Mouse (Mus musculus): Measurements from ENCODE around the gene Cpeb1. TPM values are rescaled to one million over a fixed set of nuclear protein-coding genes. Genes with fewer than 3 reads are reported as not detected.

Cpeb1 gene
- 1.4 and 2.2 TPM in 2 replicates for polyA plus RNA-seq (2014; fragmentation: Nextera tagmentation; extraction: Ambion mirVana)

GRCm38 (mm10) chr7:81455155-81455651 is at the start of gene Cpeb1:
Cpeb1 (minus strand) TSS chr7:81455465.
- Histone ChIP-seq H3K4me3 (ENCODE audit: low read depth, low read length) (peak within 1 kb of the TSS; percentile 46), H3K27ac (ENCODE audit: low read depth, low read length) (no peak within 1 kb of the TSS), H3K27me3 (ENCODE audit: control insufficient read depth, insufficient read depth, low read length) (peaks cover 48% of the 10 kb centered on the region), H3K36me3 (ENCODE audit: control insufficient read depth, insufficient read depth, low read length) (no peaks in the 10 kb centered on the region), H3K4me2 (peak within 1 kb of the TSS; percentile 80), H3K9ac (ENCODE audit: low read length) (peak within 1 kb of the TSS; percentile 40; the same call in 1 of the 2 replicates), H3K9me3 (ENCODE audit: control insufficient read depth, low read length) (no peaks in the 10 kb centered on the region), H3K4me1 (ENCODE audit: control insufficient read depth, insufficient read depth, low read length) (peaks cover 22% of the 10 kb centered on the region)
- ATAC-seq (ENCODE audit: low FRiP score) = peak; percentile 43; the same call in 1 of the 2 replicates
- WGBS = under 1% methylated on average over 28 of the region's 28 CpGs
- DNase-seq (ENCODE audit: low spot score, missing footprints) = peak; percentile 92

- H3K36me3 ChIP-seq (ENCODE audit: control insufficient read depth, insufficient read depth, low read length) = no peaks in the 10 kb centered on the region
- no peak overlapping the region for H3K27ac ChIP-seq (ENCODE audit: low read depth, low read length)
- 86% methylated on average over 2 of the region's 2 CpGs for WGBS
- no peak overlapping the region for H3K4me2 ChIP-seq
- DNase-seq (ENCODE audit: low spot score, missing footprints) = no peak
- H3K4me3 ChIP-seq (ENCODE audit: low read depth, low read length) = no peak overlapping the region
- H3K27me3 ChIP-seq (ENCODE audit: control insufficient read depth, insufficient read depth, low read length) = no peaks in the 10 kb centered on the region
- H3K4me1 ChIP-seq (ENCODE audit: control insufficient read depth, insufficient read depth, low read length) = peaks cover 10% of the 10 kb centered on the region
- ATAC-seq (ENCODE audit: low FRiP score) = no peak
- no peak overlapping the region for H3K9ac ChIP-seq (ENCODE audit: low read length)
- H3K9me3 ChIP-seq (ENCODE audit: control insufficient read depth, low read length) = no peaks in the 10 kb centered on the region
These were observed 45.8 kb upstream of the Cpeb1 start for GRCm38 (mm10) chr7:81501050-81501449.

DNA sequence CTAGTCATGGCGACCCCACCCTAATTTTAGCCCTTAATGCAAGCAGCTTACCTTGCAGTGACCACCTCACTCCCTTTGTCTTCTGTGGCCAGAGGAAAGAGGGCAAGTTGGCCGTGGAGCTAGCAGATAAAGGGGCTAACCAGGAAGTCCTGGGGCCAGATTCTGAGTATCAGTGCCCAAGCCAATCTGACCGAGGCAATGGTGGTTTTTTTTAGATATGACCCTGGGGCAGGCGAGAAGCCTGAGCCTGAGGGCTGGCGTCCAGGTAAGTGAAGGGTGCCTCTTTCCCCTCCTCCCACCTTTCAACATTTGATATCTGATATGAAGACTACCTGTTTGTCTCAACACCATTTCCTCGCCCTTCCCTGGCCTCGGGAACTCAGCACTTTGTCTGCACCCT is 42.9 kb upstream of the Cpeb1 start, which contains the start of gene BC048679:
BC048679 (minus strand) TSS at position 101 of the 400 bp plus-strand sequence.
- 73% methylated on average over 7 of the region's 7 CpGs for WGBS

DNA sequence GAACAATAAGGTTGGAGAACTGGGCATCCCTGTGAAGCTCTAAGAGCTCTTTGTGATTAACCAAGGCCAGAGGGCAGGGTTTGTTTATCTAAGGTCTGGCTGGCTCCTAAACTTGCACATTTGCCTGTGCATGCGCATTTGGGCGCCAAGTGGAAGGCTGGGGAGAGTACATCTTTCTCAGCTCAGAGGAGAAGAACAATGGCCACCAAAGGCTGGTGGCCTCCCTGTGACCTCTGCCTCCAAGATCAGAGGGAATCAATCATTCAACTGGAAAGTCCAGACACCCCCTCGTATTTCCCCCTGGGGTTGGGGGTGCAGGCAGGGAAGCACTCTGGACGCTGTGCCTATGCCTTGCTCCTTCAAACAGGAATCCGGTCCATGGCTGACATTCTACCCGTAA is 41.9 kb upstream of the Cpeb1 start:
- Histone ChIP-seq H3K27me3 (ENCODE audit: control insufficient read depth, insufficient read depth, low read length) (no peaks in the 10 kb centered on the region), H3K36me3 (ENCODE audit: control insufficient read depth, insufficient read depth, low read length) (no peaks in the 10 kb centered on the region), H3K27ac (ENCODE audit: low read depth, low read length) (no peak overlapping the region), H3K4me2 (no peak overlapping the region; the same call in 1 of the 2 replicates), H3K4me3 (ENCODE audit: low read depth, low read length) (no peak overlapping the region), H3K9ac (ENCODE audit: low read length) (no peak overlapping the region), H3K9me3 (ENCODE audit: control insufficient read depth, low read length) (no peaks in the 10 kb centered on the region), H3K4me1 (ENCODE audit: control insufficient read depth, insufficient read depth, low read length) (peaks cover 20% of the 10 kb centered on the region)
- DNase-seq (ENCODE audit: low spot score, missing footprints) = no peak
- no peak for ATAC-seq (ENCODE audit: low FRiP score)
- WGBS = 16% methylated on average over 6 of the region's 6 CpGs

More for the DNA sequence above, 42.9 kb upstream of the Cpeb1 start, which contains the start of gene BC048679:
- Histone ChIP-seq H3K9me3 (ENCODE audit: control insufficient read depth, low read length) (no peaks in the 10 kb centered on the region), H3K4me1 (ENCODE audit: control insufficient read depth, insufficient read depth, low read length) (peaks cover 12% of the 10 kb centered on the region), H3K4me2 (no peak within 1 kb of the TSS; the same call in 1 of the 2 replicates), H3K9ac (ENCODE audit: low read length) (no peak within 1 kb of the TSS), H3K36me3 (ENCODE audit: control insufficient read depth, insufficient read depth, low read length) (no peaks in the 10 kb centered on the region), H3K4me3 (ENCODE audit: low read depth, low read length) (no peak within 1 kb of the TSS), H3K27ac (ENCODE audit: low read depth, low read length) (no peak within 1 kb of the TSS), H3K27me3 (ENCODE audit: control insufficient read depth, insufficient read depth, low read length) (no peaks in the 10 kb centered on the region)
- no peak for DNase-seq (ENCODE audit: low spot score, missing footprints)
- no peak for ATAC-seq (ENCODE audit: low FRiP score)

- Histone ChIP-seq H3K9me3 (ENCODE audit: control insufficient read depth, low read length) (no peaks in the 10 kb centered on the region), H3K27me3 (ENCODE audit: control insufficient read depth, insufficient read depth, low read length) (no peaks in the 10 kb centered on the region), H3K4me1 (ENCODE audit: control insufficient read depth, insufficient read depth, low read length) (peaks cover 30% of the 10 kb centered on the region), H3K27ac (ENCODE audit: low read depth, low read length) (peak within 1 kb of the TSS; percentile 87), H3K4me2 (peak within 1 kb of the TSS; percentile 84), H3K9ac (ENCODE audit: low read length) (peak within 1 kb of the TSS; percentile 62), H3K4me3 (ENCODE audit: low read depth, low read length) (peak within 1 kb of the TSS; percentile 70), H3K36me3 (ENCODE audit: control insufficient read depth, insufficient read depth, low read length) (no peaks in the 10 kb centered on the region)
- peak; percentile 88 for ATAC-seq (ENCODE audit: low FRiP score)
- WGBS = under 1% methylated on average over 48 of the region's 57 CpGs
- DNase-seq (ENCODE audit: low spot score, missing footprints) = peak; percentile 97
These were observed 38.2 kb upstream of the Cpeb1 start, which contains the start of gene Ap3b2 for GRCm38 (mm10) chr7:81493331-81494021. Ap3b2 (minus strand) TSS chr7:81493925.

GRCm38 (mm10) chr7:81492628-81493027 is 37.4 kb upstream of the Cpeb1 start:
- Histone ChIP-seq H3K4me3 (ENCODE audit: low read depth, low read length) (peak overlapping the region; percentile 70), H3K9me3 (ENCODE audit: control insufficient read depth, low read length) (no peaks in the 10 kb centered on the region), H3K27ac (ENCODE audit: low read depth, low read length) (no peak overlapping the region), H3K27me3 (ENCODE audit: control insufficient read depth, insufficient read depth, low read length) (no peaks in the 10 kb centered on the region), H3K4me2 (peak overlapping the region; percentile 84), H3K9ac (ENCODE audit: low read length) (peak overlapping the region; percentile 62), H3K4me1 (ENCODE audit: control insufficient read depth, insufficient read depth, low read length) (peaks cover 28% of the 10 kb centered on the region), H3K36me3 (ENCODE audit: control insufficient read depth, insufficient read depth, low read length) (no peaks in the 10 kb centered on the region)
- ATAC-seq (ENCODE audit: low FRiP score) = no peak
- peak; percentile 86 for DNase-seq (ENCODE audit: low spot score, missing footprints)
- WGBS = 40% methylated on average over 9 of the region's 9 CpGs

GRCm38 (mm10) chr7:81489649-81490048 is 34.4 kb upstream of the Cpeb1 start:
- no peaks in the 10 kb centered on the region for H3K9me3 ChIP-seq (ENCODE audit: control insufficient read depth, low read length)
- peaks cover 21% of the 10 kb centered on the region for H3K4me1 ChIP-seq (ENCODE audit: control insufficient read depth, insufficient read depth, low read length)
- no peak overlapping the region for H3K4me2 ChIP-seq
- WGBS = 11% methylated on average over 9 of the region's 9 CpGs
- H3K27me3 ChIP-seq (ENCODE audit: control insufficient read depth, insufficient read depth, low read length) = no peaks in the 10 kb centered on the region
- no peak overlapping the region for H3K27ac ChIP-seq (ENCODE audit: low read depth, low read length)
- DNase-seq (ENCODE audit: low spot score, missing footprints) (peak; percentile 87), ATAC-seq (ENCODE audit: low FRiP score) (no peak)
- no peak overlapping the region for H3K9ac ChIP-seq (ENCODE audit: low read length)
- H3K36me3 ChIP-seq (ENCODE audit: control insufficient read depth, insufficient read depth, low read length) = no peaks in the 10 kb centered on the region
- H3K4me3 ChIP-seq (ENCODE audit: low read depth, low read length) = no peak overlapping the region

DNA sequence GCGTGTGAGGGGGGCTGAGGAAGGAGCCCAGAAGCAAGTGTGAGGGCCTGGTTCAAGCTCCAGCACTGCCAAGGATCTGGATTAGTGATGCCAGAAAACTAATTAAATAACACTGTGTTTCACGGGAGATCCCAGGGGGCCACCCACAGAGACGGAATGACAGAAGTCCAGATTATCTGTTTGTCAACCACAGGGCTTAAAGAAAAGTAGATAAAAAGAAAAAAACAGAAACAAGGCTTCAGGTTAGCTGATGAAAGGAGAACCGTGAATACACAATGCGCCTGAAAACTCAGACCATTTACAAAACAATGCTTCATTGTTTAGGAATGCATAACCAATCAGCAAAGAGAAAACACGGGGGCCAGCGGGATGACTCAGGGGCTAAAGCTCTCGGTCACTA is 25.5 kb upstream of the Cpeb1 start:
- H3K36me3 ChIP-seq (ENCODE audit: control insufficient read depth, insufficient read depth, low read length) = no peaks in the 10 kb centered on the region
- peaks cover 6% of the 10 kb centered on the region; the same call in 1 of the 2 replicates for H3K4me1 ChIP-seq (ENCODE audit: control insufficient read depth, insufficient read depth, low read length)
- H3K9me3 ChIP-seq (ENCODE audit: control insufficient read depth, low read length) = no peaks in the 10 kb centered on the region
- no peak overlapping the region for H3K4me3 ChIP-seq (ENCODE audit: low read depth, low read length)
- H3K9ac ChIP-seq (ENCODE audit: low read length) = no peak overlapping the region
- H3K4me2 ChIP-seq = 0 out of 2 replicates have a peak overlapping the region, but pooled peaks have one; percentile 6
- peaks cover 12% of the 10 kb centered on the region for H3K27me3 ChIP-seq (ENCODE audit: control insufficient read depth, insufficient read depth, low read length)
- ATAC-seq (ENCODE audit: low FRiP score) (peak; percentile 51; the same call in 1 of the 2 replicates), DNase-seq (ENCODE audit: low spot score, missing footprints) (no peak)
- 1% methylated on average over 8 of the region's 8 CpGs for WGBS
- H3K27ac ChIP-seq (ENCODE audit: low read depth, low read length) = no peak overlapping the region

DNA sequence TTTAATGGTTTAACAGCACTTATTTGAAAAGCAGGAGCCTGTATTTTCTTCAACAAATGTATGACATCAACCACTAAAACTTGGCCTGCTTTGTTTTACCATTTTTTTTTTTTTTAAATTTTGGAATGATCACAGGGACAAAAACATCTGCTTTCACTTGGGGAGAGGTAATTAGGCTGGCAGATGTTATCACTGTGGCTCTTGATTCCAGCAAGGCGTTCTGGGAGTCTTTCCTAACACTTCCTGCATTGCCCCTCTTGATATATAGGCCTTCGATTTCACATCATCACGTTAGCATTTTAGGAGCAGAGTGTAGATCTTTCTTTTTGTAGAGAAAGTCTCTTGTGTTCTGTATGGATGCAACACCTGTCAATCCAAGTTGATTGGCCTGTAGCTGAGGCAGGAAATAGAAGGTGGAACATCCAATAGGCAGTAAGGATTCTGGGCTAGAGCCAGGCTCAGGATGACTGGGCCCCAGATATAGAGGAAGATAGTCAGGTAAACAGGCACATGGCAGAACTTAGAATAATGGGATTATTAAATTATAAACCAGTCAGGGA is 24.3 kb upstream of the Cpeb1 start:
- Histone ChIP-seq H3K4me2 (no peak overlapping the region), H3K27ac (ENCODE audit: low read depth, low read length) (no peak overlapping the region), H3K4me3 (ENCODE audit: low read depth, low read length) (no peak overlapping the region), H3K36me3 (ENCODE audit: control insufficient read depth, insufficient read depth, low read length) (no peaks in the 10 kb centered on the region), H3K27me3 (ENCODE audit: control insufficient read depth, insufficient read depth, low read length) (peaks cover 12% of the 10 kb centered on the region), H3K4me1 (ENCODE audit: control insufficient read depth, insufficient read depth, low read length) (peaks cover 6% of the 10 kb centered on the region; the same call in 1 of the 2 replicates), H3K9me3 (ENCODE audit: control insufficient read depth, low read length) (no peaks in the 10 kb centered on the region), H3K9ac (ENCODE audit: low read length) (no peak overlapping the region)
- 78% methylated on average over 3 of the region's 3 CpGs for WGBS
- ATAC-seq (ENCODE audit: low FRiP score) = no peak
- DNase-seq (ENCODE audit: low spot score, missing footprints) = no peak
